Mouse (Mus musculus): Measurements from ENCODE around the gene Naa30.
"Not testable (repeated sequence)": the region's sequence is repeated elsewhere in the genome, so short reads cannot be mapped to it uniquely, and the experiment has no call there.

The Naa30 gene

DNA sequence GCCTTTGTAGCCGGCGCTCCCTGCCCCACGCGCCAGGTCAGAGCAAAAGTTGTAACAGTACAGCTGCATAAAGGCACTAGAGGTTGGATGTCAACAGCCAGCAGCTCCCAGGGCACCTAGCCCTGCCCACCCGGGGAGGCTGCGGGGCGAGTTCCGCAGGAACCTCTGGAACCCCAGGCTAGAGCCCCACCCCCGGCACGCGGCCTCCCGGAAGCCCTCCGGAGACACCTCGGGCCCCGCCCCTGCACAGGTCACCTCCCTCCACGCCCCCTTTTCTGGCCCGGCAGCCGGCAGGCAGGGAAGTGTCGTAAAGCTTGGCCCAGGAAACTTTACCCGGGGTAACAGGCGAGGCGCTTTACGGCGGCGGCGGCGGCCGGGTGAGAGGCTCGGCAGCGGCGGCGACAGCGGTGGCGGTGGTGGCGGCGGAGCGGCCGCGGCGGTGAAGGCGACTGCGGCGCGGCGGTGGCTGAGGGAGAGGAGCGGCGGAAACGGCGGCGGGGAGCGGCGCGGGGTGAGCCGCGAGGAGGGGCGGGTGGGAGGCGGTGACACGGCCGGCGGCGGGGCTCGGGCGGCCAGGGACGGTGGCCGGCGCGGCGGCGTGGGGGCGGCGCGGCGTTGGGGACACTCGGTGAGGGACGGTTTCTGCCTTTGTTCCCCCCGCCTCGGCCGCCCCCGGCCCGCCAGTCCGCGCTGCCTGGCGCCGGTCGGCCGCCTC, at the start of gene Naa30:
TSS of gene Naa30 (plus strand) at position 360 of the 715 bp plus-strand sequence.
- DNase-seq, result peak; percentile 96 to 97

DNA sequence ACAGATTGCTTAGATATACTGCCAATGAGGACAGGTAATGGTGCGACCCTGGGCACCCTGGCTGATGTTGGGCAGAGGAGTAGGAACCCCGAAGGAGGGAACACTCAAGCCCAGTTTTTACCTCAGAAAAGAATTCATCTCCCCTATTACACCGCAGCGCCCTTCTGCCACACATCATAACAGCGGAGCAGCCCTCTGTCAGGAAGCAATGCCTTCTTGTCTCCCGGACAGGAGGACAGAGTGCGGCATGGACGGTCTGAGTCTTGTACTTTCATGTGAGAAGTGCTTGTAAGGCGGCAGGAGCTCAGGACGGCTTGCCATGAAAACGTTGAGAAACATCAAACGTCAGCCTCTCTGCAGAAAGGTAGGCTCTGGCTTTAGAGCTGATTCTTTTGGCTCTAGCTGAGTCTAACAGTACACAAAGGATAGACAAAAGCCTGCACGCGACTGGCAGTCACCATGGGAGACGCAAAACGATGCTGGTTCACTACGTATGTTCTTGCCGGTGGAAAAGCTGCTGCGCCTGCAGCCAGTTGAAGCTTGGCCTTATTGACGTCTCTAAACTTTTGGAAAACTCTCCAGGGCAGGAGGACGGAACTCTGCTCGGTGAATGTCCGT, 44.8 kb upstream of the Naa30 start:
- DNase-seq, result no peak

DNA sequence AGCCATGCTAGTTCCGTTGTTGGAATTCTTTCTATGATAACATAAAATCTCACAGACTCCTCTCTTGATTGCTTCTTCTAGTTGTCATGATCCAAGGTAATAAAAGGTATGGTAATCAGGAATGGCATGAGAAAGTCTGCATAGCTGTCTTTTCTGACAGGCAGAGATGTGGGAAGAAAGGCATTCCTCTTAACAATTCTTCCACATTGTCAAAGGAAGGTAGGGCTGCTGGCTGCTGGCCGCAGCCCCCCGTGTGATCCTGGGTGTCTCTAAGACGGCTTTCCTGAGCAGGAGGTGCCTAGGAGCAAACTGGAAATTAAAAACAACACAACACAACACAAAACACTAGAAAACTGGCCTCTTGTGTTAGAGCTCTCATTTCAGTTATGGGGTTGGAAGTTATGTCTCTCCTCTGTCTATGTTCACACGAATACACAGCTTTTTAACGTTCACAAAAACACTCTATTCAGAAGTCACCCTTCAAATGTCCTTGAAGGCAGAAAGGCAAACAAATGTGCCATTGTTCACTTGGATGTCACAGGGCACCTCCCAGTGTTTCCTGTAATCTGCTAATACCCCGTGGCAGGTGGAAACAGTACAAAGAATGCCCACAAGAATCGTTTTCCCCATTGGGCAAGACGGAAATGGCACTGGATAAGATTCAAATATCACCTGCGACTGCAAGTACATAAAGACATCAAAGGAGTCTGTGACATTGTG, 43.3 kb upstream of the Naa30 start:
- DNase-seq, result no peak

DNA sequence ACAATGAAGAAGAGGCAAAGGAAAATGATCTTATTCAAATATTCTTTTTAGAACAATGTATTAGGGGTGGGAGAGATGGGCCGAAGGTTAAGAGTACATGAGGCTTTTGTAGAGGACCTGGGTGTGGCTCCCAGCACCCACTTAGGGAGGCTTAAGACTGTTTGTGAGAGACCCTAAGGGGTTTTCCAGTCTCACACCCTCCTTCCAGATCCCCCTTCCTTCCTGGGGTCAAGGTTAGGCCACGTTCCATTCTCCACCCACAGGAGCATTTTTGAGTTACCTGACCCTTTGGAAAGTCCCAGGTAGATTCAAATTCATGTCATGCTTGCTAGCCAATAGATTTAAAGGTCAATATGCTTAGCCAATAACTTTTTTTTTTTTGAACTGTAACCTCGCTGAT, 39.6 kb upstream of the Naa30 start:
- no peak for DNase-seq

DNA sequence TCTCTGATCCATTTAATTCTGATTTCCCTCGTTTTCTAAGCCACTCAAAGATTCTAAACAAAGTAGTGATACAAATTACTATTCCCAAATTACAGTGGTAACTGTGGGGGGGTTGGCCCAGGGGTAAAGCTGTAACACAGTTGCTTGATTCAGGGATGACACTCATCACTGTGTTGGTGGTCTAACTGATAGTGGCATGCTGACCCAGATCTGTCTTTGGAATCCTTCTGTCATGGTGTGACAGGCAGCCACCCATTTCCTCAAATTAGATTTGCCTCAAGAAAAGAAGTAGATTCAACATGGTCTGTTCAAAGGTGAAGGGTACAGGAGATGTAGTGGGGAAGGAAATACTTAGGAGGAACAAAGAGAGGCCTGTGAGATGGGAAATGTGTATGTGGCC, 33.9 kb upstream of the Naa30 start:
- no peak for DNase-seq

DNA sequence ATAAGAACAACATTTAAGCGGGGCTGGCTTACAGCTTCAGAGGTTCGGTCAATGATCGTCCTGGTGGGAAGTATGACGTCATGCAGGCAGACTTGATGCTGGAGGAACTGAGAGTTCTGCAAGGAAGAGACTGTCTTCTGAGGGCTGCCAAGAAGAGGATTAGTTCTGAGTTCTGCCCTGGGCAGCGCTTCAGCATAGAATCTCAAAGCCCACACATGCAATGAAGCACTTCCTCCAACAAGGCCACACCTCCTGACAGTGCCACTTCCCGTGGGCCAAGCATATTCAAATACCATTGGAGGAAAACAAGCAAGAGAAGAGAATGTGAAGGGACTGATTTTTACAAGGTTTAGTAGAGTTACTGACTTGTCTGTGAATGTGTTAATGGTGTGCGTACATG, 31.3 kb upstream of the Naa30 start:
- no peak for DNase-seq

DNA sequence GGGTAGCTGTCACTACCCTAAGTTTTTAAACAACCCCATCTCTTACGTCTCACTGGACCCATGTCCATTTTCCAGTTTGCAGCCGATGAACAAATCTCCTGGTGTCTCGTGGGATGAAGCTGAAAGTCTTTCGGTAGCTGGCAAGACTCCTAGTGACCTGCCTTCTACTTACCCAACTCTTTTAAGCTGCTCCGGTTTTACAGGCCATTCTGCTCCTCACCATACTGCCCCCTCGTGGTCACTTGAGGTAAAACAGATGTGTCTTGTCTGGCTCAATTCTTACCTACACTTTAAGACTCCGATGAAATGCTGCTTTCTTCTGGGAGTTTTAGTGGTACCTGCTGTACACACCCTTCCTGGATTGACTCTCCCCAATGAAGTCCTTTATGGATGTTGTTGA, 18.2 kb upstream of the Naa30 start:
- DNase-seq, result peak; percentile 80 to 81

DNA sequence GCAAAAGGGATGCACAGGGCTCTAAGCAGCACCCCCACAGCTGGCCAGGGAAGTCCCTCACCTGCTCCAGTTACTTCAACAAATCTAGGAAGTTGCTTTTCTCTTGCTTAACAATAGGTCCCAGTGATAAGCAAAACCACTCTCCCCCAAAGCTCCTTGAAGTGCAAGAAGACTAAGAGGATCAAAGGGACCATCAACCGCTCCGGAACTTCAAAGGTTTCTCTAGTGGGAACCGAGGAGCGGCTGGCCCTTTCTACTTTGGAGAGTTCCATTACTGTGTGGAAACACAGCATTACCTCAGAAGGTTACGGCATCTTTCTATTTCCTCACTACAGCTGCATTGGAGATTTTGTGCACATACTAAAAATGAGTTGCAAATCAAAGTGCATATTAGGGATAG, 16.5 kb upstream of the Naa30 start:
- no peak for DNase-seq

DNA sequence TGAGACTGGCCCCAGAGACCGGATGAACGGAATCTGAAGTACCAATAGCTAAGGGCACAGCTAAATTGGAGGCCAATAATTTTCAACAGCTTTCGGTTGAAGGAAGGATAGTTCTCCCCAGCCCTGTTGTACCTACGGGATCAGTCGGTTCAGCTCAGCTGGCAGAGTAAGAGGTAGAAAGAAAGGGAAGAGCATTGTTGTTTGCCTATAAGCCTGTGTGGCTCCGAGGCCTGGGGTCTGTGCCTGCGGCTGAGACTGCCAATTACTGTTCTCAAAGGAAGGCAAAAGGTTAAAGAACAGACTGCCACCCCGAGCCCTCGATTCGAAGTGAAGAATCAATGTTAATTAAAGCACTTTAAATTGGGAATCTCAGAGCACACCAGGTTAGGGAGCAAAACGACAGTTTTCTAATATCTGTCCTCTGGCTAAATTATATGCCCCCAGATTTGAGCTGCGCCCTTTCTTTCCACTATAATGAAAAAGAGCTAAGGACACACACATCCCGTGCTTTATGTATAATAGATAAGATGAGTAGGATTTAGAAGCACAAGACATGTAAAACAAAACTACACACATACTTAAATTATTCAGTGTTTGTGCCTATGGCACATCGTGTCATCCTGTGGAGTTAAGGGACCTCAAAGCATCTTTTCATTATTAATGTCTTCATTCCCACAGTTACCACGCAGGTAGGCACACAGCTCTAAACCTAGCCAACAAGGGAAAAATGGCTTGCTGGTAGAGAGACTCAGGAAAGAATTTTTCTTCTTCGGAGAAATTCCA, 13.7 kb upstream of the Naa30 start:
- DNase-seq, result no peak

DNA sequence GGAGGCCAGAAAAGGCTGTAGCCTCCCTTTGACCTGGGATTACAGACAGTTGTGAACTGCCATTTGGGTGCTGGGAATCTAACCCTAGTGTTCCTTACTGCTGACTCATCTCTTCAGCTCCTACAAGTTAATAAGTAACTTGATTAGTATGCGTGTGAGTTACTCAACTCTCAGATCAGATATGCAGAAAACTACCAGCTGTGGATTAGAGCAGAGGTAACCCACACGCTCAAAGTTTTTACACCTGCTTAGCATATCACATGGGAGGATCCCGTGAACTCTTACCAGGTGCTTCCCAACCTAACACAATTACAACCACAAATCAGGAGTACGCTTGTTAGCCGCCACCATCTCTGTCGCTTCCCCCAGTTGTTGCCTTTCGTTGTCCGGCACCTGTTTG, 740 bp upstream of the Naa30 start:
- no peak for DNase-seq

DNA sequence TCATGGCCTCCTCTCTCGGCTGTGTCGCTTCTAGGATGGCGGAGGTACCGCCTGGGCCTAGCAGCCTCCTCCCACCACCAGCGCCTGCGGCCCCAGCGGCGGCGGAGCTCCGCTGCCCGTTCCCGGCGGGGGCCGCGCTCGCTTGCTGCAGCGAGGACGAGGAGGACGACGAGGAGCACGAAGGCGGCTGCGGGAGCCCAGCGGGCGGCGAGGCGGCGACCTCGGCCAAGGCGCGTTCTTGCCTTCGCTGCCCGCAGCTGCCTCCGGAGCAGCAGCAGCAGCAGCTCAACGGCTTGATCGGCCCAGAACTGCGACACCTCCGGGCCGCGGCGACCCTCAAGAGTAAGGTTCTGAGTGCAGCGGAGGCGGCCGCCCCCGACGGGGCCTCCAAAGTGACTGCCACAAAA, 559 bp downstream of the Naa30 start:
- DNase-seq, result peak; percentile 68 to 83

DNA sequence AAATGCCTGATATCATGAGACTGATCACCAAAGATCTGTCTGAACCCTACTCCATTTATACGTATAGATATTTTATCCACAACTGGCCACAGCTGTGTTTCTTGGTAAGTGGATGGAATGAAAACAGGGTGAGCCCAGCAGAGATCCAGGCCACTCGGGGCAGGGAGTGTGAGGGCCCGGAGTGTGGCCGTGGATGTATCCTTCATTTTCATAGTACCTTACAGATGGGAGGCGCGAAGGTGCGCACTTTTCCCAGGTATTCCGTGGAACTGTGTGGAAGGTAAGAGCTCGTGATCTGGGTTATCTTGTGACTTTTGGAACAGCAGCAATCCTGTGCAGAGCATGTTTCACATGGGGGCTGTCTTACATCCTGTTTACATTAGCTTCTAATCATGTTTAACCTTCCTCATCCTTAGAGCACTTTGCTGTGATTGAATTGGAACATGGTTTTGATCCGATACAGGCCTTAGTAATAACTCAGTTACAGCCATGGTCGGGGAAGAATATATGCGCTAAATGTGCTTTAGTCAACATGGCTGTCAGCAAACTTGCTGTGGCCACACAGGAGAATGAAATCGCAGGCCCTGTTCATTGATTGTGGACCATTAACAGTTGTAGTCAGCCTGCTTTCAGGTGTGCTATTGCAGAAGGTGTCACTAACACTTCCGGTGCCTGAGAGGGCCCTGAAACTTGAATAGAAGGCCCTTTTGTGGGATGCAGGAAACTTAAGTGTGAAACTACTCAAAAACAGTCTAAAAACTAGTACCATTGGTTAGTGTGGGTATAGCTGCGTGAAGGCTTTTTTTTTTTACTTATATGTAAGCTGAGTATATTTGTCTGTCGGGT, 1.5 kb downstream of the Naa30 start:
- DNase-seq, result peak in 1 of 2 experiments; percentile 18

DNA sequence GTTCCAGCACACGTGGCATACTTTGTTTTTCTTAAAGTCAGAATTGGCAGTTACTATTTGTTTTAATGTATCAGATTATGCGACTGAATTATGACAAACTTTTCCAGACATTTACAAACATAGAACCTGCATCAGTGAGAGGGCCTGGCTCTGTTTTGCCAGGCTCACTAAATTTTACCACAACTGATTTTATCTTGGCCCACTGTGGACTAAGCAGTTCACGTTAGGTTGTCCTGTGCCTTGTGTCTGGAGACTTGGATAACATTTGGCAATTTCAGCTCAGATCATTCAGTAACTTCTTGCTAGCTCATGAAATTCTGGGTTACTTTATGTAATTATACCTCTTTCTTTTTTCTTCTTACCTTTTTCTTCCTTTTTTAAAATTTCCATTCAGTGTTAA, 7.7 kb downstream of the Naa30 start:
- DNase-seq, result no peak

DNA sequence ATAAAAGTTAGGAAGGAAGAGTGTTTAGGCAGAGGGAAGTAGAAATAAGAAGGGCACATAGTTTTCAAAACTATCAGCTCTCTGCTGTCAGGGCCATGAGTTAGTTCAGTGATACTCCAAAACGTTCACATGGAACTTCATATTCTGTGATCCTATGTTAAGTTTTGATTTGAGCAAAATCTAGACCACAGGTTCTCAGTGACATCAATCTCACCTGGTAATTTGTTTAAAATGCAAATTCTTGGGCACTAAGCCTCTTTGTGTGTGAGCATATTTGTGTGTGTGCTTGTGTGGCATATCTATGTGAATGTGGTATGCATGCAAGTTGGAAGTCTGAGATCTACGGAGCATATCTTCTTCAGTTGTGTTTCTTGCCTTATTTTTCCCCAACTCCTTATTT, 14.2 kb downstream of the Naa30 start:
- DNase-seq, result no peak

DNA sequence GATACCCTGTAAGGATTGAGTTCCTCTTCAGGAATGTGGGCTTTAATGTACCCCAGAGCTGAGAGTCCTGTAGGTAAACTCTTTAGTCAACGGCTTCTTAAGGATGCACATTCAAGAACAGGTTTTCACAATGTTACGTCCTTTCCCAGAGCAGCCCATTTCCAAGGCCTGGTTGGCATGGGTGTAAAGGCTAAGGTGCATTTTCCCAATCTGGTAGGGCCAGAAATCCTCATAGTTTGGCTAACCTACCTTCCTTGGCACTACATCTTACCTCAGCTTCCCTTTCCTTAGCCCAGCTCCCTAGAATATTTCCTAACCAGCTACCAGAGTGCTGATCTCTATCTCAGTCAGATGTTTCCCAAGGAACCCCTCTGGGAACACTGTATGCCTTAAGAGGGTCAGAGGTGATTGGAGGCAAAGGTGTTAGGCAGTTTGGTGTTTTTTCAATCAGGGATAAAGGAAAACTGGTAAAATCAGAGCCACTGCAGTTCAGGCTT, 25.1 kb downstream of the Naa30 start:
- DNase-seq, result no peak

DNA sequence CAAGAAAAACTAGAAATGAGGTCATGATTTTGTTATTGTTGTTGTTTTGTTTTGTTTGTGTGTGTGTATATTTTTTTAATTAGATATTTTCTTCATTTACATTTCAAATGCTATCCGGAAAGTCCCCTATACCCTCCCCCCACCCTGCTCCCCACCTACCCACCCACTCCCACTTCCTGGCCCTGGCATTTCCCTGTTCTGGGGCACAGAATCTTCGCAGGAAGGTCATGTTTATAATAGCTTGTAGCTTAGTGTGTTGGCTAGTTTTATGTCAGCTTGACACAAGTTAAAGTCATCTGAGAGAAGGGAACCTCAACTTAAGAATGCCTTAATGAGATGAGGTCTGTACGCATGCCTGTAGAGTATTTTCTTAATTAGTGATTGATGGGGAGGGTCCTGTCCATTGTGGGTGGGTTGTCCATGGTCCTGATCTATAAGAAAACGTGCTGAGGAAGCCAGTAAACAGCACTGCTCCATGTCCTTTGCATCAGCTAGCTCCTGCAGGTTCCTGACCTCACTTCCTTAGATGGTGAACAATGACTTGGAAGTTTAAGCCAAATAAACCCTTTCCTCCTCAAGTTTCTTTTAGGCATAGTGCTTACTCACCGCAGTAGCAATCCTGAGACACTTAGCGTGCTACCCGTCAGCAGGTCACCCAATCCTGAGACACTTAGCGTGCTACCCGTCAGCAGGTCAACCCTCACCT, 29.2 kb downstream of the Naa30 start:
- DNase-seq, result no peak

DNA sequence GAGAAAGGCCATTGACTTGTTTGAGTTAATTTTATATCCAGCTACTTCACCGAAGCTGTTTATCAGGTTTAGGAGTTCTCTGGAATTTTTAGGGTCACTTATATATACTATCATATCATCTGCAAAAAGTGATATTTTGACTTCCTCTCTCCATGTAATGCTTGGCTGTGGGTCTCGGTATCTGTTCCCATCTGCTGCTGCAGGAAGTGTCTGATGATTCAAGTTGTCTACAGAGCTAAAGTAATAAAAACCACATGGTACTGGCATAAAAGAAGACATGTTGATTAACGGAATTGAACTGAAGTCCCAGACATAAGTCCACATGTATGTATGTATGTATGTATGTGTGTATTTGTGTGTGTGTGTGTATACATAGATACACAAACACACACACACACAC, 38.2 kb downstream of the Naa30 start:
- DNase-seq, result not testable (repeated sequence)

DNA sequence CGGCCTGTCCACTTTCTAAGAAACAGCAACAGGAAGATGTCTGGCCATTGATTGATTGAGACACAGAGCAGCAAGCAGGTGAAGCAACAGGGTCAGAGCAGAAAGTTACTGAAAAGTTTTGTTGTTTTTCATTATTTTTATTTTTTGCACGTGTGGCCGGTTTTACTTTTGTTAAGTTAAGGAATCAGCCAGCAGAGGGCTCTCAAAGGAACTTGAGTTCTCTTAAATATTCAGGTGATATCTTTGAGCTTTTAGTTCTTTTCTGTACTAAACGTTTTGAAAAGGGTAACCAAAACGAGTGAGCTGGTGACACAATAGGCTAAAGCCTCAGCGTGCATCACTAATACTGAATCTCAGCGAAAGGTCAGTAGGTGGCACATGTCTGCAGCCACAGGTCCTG, 46.7 kb downstream of the Naa30 start:
- no peak for DNase-seq

DNA sequence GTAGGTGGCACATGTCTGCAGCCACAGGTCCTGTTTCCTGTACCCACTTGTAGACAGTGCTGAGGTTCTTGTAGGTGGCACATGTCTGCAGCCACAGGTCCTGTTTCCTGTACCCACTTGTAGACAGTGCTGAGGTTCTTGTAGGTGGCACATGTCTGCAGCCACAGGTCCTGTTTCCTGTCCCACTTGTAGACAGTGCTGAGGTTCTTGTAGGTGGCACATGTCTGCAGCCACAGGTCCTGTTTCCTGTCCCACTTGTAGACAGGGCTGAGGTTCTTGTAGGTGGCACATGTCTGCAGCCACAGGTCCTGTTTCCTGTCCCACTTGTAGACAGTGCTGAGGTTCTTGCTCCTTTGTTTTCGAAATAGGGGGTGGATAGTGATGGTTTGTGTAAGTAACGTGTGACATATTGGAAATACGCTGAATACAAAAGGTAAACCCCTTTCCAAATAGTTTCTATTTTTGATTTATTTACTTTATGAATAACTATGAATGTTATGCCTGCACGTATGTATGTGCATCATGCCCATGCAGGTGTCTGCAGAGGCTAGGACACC, 47.5 kb downstream of the Naa30 start:
- not testable (repeated sequence) for DNase-seq

DNA sequence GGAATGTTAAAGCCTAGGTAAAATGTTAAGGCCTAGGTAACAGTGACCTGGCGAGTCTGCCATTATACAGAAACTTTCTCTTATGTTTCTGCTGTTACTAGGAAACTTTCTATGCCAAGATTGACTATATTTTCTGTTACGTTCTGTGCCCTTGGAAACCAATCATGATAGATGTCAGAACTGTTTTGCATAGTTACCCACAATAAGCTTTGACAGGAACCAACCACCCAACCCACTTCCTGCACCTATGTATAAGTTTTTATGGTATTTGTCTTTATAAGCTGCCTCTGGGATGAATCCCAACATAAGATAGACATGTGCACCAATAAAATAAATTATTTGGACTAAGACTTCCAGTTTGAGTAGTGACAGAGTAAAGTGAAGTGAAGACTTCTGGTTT, 49.7 kb downstream of the Naa30 start:
- DNase-seq, result no peak

DNA sequence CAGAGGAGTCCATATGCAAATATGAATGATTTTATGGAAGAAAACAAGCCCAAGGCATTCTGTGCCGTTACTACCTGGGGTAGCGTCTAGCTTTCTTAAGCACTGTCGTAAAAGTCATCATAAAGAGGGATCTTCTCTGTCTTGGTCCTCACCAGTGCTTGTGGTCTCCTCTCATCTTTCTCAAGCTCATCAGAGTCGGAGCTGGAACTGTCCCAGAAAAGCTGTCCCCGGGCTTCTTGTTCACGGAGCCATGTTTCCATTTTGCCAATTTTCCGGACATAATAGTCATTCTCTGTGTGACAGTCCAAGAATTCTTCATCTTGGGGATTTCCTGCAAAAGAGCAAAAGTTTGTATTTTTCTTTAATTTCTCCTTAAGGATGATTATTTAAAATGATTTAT, 54.4 kb downstream of the Naa30 start:
- no peak for DNase-seq

Data from kidney, postnatal 4 days (tissue).